Comparison of ENCODE assay signal across 11 mouse cellular contexts in genomic region chr2:45246061-45246945, GRCm38 (mm10).
DNase-seq lines count a peak whose midpoint lies in the region; ATAC-seq and TF ChIP-seq lines count a peak whose summit lies in the region.
"Had no signal": no experiment of that assay in that cellular context is flagged by ENCODE, and none has a peak within 500 bp of the region (broad histone marks: within the 10 kb centered on the region; RNA-seq: fewer than 3 reads in every experiment).

No protein-coding gene starts in this region.

- H3K4me3 ChIP-seq in liver, postnatal 0 days (ENCODE audit: low read depth, low read length) = no peak overlapping the region
- no peak overlapping the region for H3K4me3 ChIP-seq in liver, embryonic 12.5 days
- H3K4me3 ChIP-seq in lung, embryonic 15.5 days = no peak overlapping the region
- H3K4me3 ChIP-seq in forebrain, embryonic 15.5 days = no peak overlapping the region
- H3K4me3 ChIP-seq: liver, embryonic 15.5 days had no signal

- no peak for DNase-seq in liver, postnatal 0 days
- peak; percentile 58 to 66 for DNase-seq in frontal cortex, adult 2 months (ENCODE audit: extremely low spot score in 1 of 2, low spot score in 1 of 2)
- peak; percentile 21 for DNase-seq in skeletal muscle tissue, adult 2 months (ENCODE audit: low read depth, low spot score)
- DNase-seq in cerebellum, adult 11 months = no peak
- DNase-seq: gastrocnemius, postnatal 25 days; kidney, adult 8-10 months; thymus, postnatal 25 days had no signal

- H3K9me3 ChIP-seq in liver, postnatal 0 days (ENCODE audit: low read length) = no peaks in the 10 kb centered on the region
- H3K9me3 ChIP-seq in liver, embryonic 12.5 days (replicated peaks) = no peaks in the 10 kb centered on the region
- H3K9me3 ChIP-seq in lung, embryonic 15.5 days = no peaks in the 10 kb centered on the region
- H3K9me3 ChIP-seq in forebrain, embryonic 15.5 days = no peaks in the 10 kb centered on the region
- H3K9me3 ChIP-seq: liver, embryonic 15.5 days had no signal

- ATAC-seq in liver, postnatal 0 days = no peak
- no peak for ATAC-seq in liver, embryonic 12.5 days
- ATAC-seq in lung, embryonic 15.5 days (ENCODE audit: borderline replicate concordance, extremely low read depth, low FRiP score, low TSS enrichment) = peak; percentile 89
- ATAC-seq in forebrain, embryonic 15.5 days (replicated peaks) = no peak

- 53% methylated on average over 10 of the region's 10 CpGs for whole genome bisulfite sequencing in liver, postnatal 0 days (ENCODE audit: insufficient replicate concordance)
- 57% methylated on average over 10 of the region's 10 CpGs for WGBS in liver, embryonic 12.5 days (ENCODE audit: insufficient replicate concordance)
- WGBS in lung, embryonic 15.5 days = 43% methylated on average over 10 of the region's 10 CpGs
- 84% methylated on average over 10 of the region's 10 CpGs for WGBS in forebrain, embryonic 15.5 days

- H3K36me3 ChIP-seq in liver, postnatal 0 days (replicated peaks; ENCODE audit: insufficient read depth, low read length) = no peaks in the 10 kb centered on the region
- no peaks in the 10 kb centered on the region for H3K36me3 ChIP-seq in liver, embryonic 12.5 days
- no peaks in the 10 kb centered on the region for H3K36me3 ChIP-seq in lung, embryonic 15.5 days
- no peaks in the 10 kb centered on the region for H3K36me3 ChIP-seq in forebrain, embryonic 15.5 days
- H3K36me3 ChIP-seq: liver, embryonic 15.5 days had no signal

- H3K4me1 ChIP-seq in liver, postnatal 0 days (ENCODE audit: insufficient read depth) = no peaks in the 10 kb centered on the region
- H3K4me1 ChIP-seq in liver, embryonic 12.5 days = peaks cover 12% of the 10 kb centered on the region; the same call in 1 of the 2 replicates
- H3K4me1 ChIP-seq in lung, embryonic 15.5 days = peaks cover 25% of the 10 kb centered on the region
- no peaks in the 10 kb centered on the region for H3K4me1 ChIP-seq in forebrain, embryonic 15.5 days

- H3K27ac ChIP-seq in liver, postnatal 0 days (ENCODE audit: low read depth) = peak overlapping the region; percentile 9; the same call in 1 of the 2 replicates
- no peak overlapping the region for H3K27ac ChIP-seq in liver, embryonic 12.5 days
- peak overlapping the region; percentile 72 for H3K27ac ChIP-seq in lung, embryonic 15.5 days
- H3K27ac ChIP-seq in forebrain, embryonic 15.5 days (replicated peaks) = no peak overlapping the region
- H3K27ac ChIP-seq: liver, embryonic 15.5 days had no signal

- H3K4me2 ChIP-seq in liver, postnatal 0 days (ENCODE audit: low read depth, low read length) = no peak overlapping the region
- H3K4me2 ChIP-seq in liver, embryonic 12.5 days = no peak overlapping the region
- H3K4me2 ChIP-seq in lung, embryonic 15.5 days = no peak overlapping the region
- no peak overlapping the region for H3K4me2 ChIP-seq in forebrain, embryonic 15.5 days (replicated peaks)
- H3K4me2 ChIP-seq: liver, embryonic 15.5 days had no signal

- no peak for TF ChIP-seq EP300 in liver, postnatal 0 days (IDR thresholded peaks at IDR 0.05; ENCODE audit: low read depth)

- H3K27me3 ChIP-seq in liver, postnatal 0 days (ENCODE audit: insufficient read depth, low read length) = no peaks in the 10 kb centered on the region
- H3K27me3 ChIP-seq in liver, embryonic 12.5 days (replicated peaks) = no peaks in the 10 kb centered on the region
- H3K27me3 ChIP-seq in lung, embryonic 15.5 days = no peaks in the 10 kb centered on the region
- no peaks in the 10 kb centered on the region for H3K27me3 ChIP-seq in forebrain, embryonic 15.5 days
- H3K27me3 ChIP-seq: liver, embryonic 15.5 days had no signal

- TF ChIP-seq CTCF in liver, postnatal 0 days (IDR thresholded peaks at IDR 0.05; ENCODE audit: low read depth) = no peak

- H3K9ac ChIP-seq in liver, postnatal 0 days (replicated peaks) = no peak overlapping the region
- H3K9ac ChIP-seq in liver, embryonic 12.5 days = no peak overlapping the region
- no peak overlapping the region for H3K9ac ChIP-seq in lung, embryonic 15.5 days
- no peak overlapping the region for H3K9ac ChIP-seq in forebrain, embryonic 15.5 days (replicated peaks)
- H3K9ac ChIP-seq: liver, embryonic 15.5 days had no signal

Comparison
In these comparisons a context has a peak if more than half of its experiments do, and no peak if none do; other contexts are left out.
1. H3K27ac ChIP-seq: peak in liver, postnatal 0 days (single experiment) and lung, embryonic 15.5 days (single experiment); none in liver, embryonic 12.5 days (single experiment) and forebrain, embryonic 15.5 days (single experiment).
2. DNase-seq: peak in frontal cortex, adult 2 months (2 of 2) and skeletal muscle tissue, adult 2 months (single experiment); none in liver, postnatal 0 days (single experiment) and cerebellum, adult 11 months (single experiment).